Mouse (Mus musculus): ENCODE results near the gene Mast3. TPM values are rescaled to one million over a fixed set of nuclear protein-coding genes. Genes with fewer than 3 reads are reported as not detected.

Mast3 gene
- polyA plus RNA-seq, 1 experiment from 2014 or later, result 4.9 TPM

- DNase-seq (peak; percentile 76), ATAC-seq (ENCODE audit: low read depth) (peak; percentile 44)
These were observed 38.0 kb downstream of the Mast3 start for GRCm38 (mm10) chr8:70766571-70767440.

GRCm38 (mm10) chr8:70765838-70766570 lies 38.9 kb downstream of the Mast3 start:
- ATAC-seq (ENCODE audit: low read depth) (no peak), DNase-seq (peak; percentile 48)
- Histone ChIP-seq H3K27me3 (no peaks in the 10 kb centered on the region), H3K27ac (peak overlapping the region; percentile 96), H3K9ac (peak overlapping the region; percentile 83), H3K4me2 (peak overlapping the region; percentile 98), H3K36me3 (peaks cover 31% of the 10 kb centered on the region), H3K4me3 (replicated peaks) (peak overlapping the region; percentile 68), H3K9me3 (replicated peaks) (no peaks in the 10 kb centered on the region), H3K4me1 (replicated peaks) (peaks cover 99% of the 10 kb centered on the region)
- WGBS (ENCODE audit: insufficient replicate concordance), result 2% methylated on average over 34 of the region's 34 CpGs

More at GRCm38 (mm10) chr8:70766571-70767440, 38.0 kb downstream of the Mast3 start:
- Histone ChIP-seq H3K4me1 (replicated peaks) (peaks cover 98% of the 10 kb centered on the region), H3K9me3 (replicated peaks) (no peaks in the 10 kb centered on the region), H3K27ac (peak overlapping the region; percentile 96), H3K9ac (peak overlapping the region; percentile 83), H3K27me3 (no peaks in the 10 kb centered on the region), H3K36me3 (peaks cover 39% of the 10 kb centered on the region), H3K4me2 (peak overlapping the region; percentile 98), H3K4me3 (replicated peaks) (peak overlapping the region; percentile 68)
- WGBS (ENCODE audit: insufficient replicate concordance), result 14% methylated on average over 21 of the region's 21 CpGs

- DNase-seq (no peak), ATAC-seq (ENCODE audit: low read depth) (no peak)
- Histone ChIP-seq H3K27me3 (no peaks in the 10 kb centered on the region), H3K36me3 (peaks cover 24% of the 10 kb centered on the region), H3K4me2 (peak overlapping the region; percentile 98), H3K9me3 (replicated peaks) (no peaks in the 10 kb centered on the region), H3K4me1 (replicated peaks) (peaks cover 94% of the 10 kb centered on the region), H3K4me3 (replicated peaks) (peak overlapping the region; percentile 68), H3K27ac (peak overlapping the region; percentile 96), H3K9ac (peak overlapping the region; percentile 83)
- WGBS (ENCODE audit: insufficient replicate concordance), result 28% methylated on average over 9 of the region's 9 CpGs
These were observed 39.5 kb downstream of the Mast3 start for GRCm38 (mm10) chr8:70765329-70765728.

- Histone ChIP-seq H3K27me3 (no peaks in the 10 kb centered on the region), H3K27ac (peak overlapping the region; percentile 96), H3K36me3 (peaks cover 21% of the 10 kb centered on the region), H3K9me3 (replicated peaks) (no peaks in the 10 kb centered on the region), H3K4me3 (replicated peaks) (peak overlapping the region; percentile 68), H3K4me2 (peak overlapping the region; percentile 98), H3K9ac (peak overlapping the region; percentile 83), H3K4me1 (replicated peaks) (peaks cover 94% of the 10 kb centered on the region)
- WGBS (ENCODE audit: insufficient replicate concordance), result 75% methylated on average over 13 of the region's 13 CpGs
- DNase-seq, result no peak
- ATAC-seq (ENCODE audit: low read depth), result no peak
These were observed 40.2 kb downstream of the Mast3 start for GRCm38 (mm10) chr8:70764676-70765075.

GRCm38 (mm10) chr8:70764026-70764425 lies 40.8 kb downstream of the Mast3 start:
- Histone ChIP-seq H3K4me3 (replicated peaks) (peak overlapping the region; percentile 68), H3K36me3 (peaks cover 20% of the 10 kb centered on the region), H3K4me2 (peak overlapping the region; percentile 98), H3K4me1 (replicated peaks) (peaks cover 95% of the 10 kb centered on the region), H3K27me3 (no peaks in the 10 kb centered on the region), H3K9me3 (replicated peaks) (no peaks in the 10 kb centered on the region), H3K9ac (peak overlapping the region; percentile 83), H3K27ac (peak overlapping the region; percentile 96)
- peak; percentile 82 for DNase-seq
- ATAC-seq (ENCODE audit: low read depth), result peak; percentile 53
- 14% methylated on average over 8 of the region's 8 CpGs for WGBS (ENCODE audit: insufficient replicate concordance)

GRCm38 (mm10) chr8:70763354-70763753 lies 41.5 kb downstream of the Mast3 start:
- no peak for ATAC-seq (ENCODE audit: low read depth)
- peak overlapping the region; percentile 57 for H3K9ac ChIP-seq
- H3K27ac ChIP-seq, result peak overlapping the region; percentile 96
- H3K4me1 ChIP-seq (replicated peaks), result peaks cover 94% of the 10 kb centered on the region
- 1% methylated on average over 3 of the region's 3 CpGs for WGBS (ENCODE audit: insufficient replicate concordance)
- H3K4me2 ChIP-seq, result peak overlapping the region; percentile 98
- no peaks in the 10 kb centered on the region for H3K27me3 ChIP-seq
- no peaks in the 10 kb centered on the region for H3K9me3 ChIP-seq (replicated peaks)
- peak overlapping the region; percentile 68 for H3K4me3 ChIP-seq (replicated peaks)
- H3K36me3 ChIP-seq, result peaks cover 20% of the 10 kb centered on the region
- DNase-seq, result peak; percentile 64

GRCm38 (mm10) chr8:70762118-70762517 lies 42.7 kb downstream of the Mast3 start:
- ATAC-seq (ENCODE audit: low read depth), result 0 out of 2 replicates have a peak, but pooled peaks have one; percentile 12
- Histone ChIP-seq H3K4me1 (replicated peaks) (peaks cover 82% of the 10 kb centered on the region), H3K27me3 (no peaks in the 10 kb centered on the region), H3K27ac (peak overlapping the region; percentile 82), H3K4me3 (replicated peaks) (no peak overlapping the region), H3K4me2 (peak overlapping the region; percentile 70), H3K9me3 (replicated peaks) (no peaks in the 10 kb centered on the region), H3K36me3 (peaks cover 24% of the 10 kb centered on the region), H3K9ac (peak overlapping the region; percentile 54; the same call in 1 of the 2 replicates)
- 14% methylated on average over 1 of the region's 1 CpGs for WGBS (ENCODE audit: insufficient replicate concordance)
- peak; percentile 76 for DNase-seq

- WGBS (ENCODE audit: insufficient replicate concordance), result 1% methylated on average over 54 of the region's 55 CpGs
- DNase-seq, result peak; percentile 98
- H3K4me1 ChIP-seq (replicated peaks), result peaks cover 73% of the 10 kb centered on the region
These were observed 44.0 kb downstream of the Mast3 start, which contains the start of gene Mpv17l2 for GRCm38 (mm10) chr8:70760775-70761406. Mpv17l2 (minus strand) TSS chr8:70760946.

GRCm38 (mm10) chr8:70760350-70760749 lies 44.5 kb downstream of the Mast3 start:
- Histone ChIP-seq H3K4me1 (replicated peaks) (peaks cover 73% of the 10 kb centered on the region), H3K4me3 (replicated peaks) (peak overlapping the region; percentile 80), H3K4me2 (peak overlapping the region; percentile 96), H3K27ac (peak overlapping the region; percentile 95), H3K9me3 (replicated peaks) (no peaks in the 10 kb centered on the region), H3K36me3 (peaks cover 32% of the 10 kb centered on the region), H3K27me3 (no peaks in the 10 kb centered on the region), H3K9ac (peak overlapping the region; percentile 93)
- WGBS (ENCODE audit: insufficient replicate concordance), result under 1% methylated on average over 22 of the region's 22 CpGs
- no peak for DNase-seq
- peak; percentile 0; the same call in 1 of the 2 replicates for ATAC-seq (ENCODE audit: low read depth)

More at GRCm38 (mm10) chr8:70760775-70761406, 44.0 kb downstream of the Mast3 start, which contains the start of gene Mpv17l2:
- peak; percentile 89 for ATAC-seq (ENCODE audit: low read depth)
- H3K4me3 ChIP-seq (replicated peaks), result peak within 1 kb of the TSS; percentile 80
- H3K27me3 ChIP-seq, result no peaks in the 10 kb centered on the region
- peak within 1 kb of the TSS; percentile 95 for H3K27ac ChIP-seq
- peak within 1 kb of the TSS; percentile 96 for H3K4me2 ChIP-seq
- H3K36me3 ChIP-seq, result peaks cover 32% of the 10 kb centered on the region
- H3K9ac ChIP-seq, result peak within 1 kb of the TSS; percentile 93
- H3K9me3 ChIP-seq (replicated peaks), result no peaks in the 10 kb centered on the region

- Histone ChIP-seq H3K9me3 (replicated peaks) (no peaks in the 10 kb centered on the region), H3K27me3 (no peaks in the 10 kb centered on the region), H3K36me3 (peaks cover 32% of the 10 kb centered on the region), H3K27ac (peak overlapping the region; percentile 95), H3K4me3 (replicated peaks) (peak overlapping the region; percentile 80), H3K4me2 (peak overlapping the region; percentile 96), H3K4me1 (replicated peaks) (peaks cover 71% of the 10 kb centered on the region), H3K9ac (peak overlapping the region; percentile 93)
- 66% methylated on average over 19 of the region's 19 CpGs for whole genome bisulfite sequencing (ENCODE audit: insufficient replicate concordance)
- DNase-seq, result peak; percentile 1
- ATAC-seq (ENCODE audit: low read depth), result no peak
These were observed 46.0 kb downstream of the Mast3 start for GRCm38 (mm10) chr8:70758616-70759561.

Measured in liver, embryonic 13.5 days (tissue).